Comparison of ENCODE assay signal across 15 mouse cellular contexts in the genomic region with DNA sequence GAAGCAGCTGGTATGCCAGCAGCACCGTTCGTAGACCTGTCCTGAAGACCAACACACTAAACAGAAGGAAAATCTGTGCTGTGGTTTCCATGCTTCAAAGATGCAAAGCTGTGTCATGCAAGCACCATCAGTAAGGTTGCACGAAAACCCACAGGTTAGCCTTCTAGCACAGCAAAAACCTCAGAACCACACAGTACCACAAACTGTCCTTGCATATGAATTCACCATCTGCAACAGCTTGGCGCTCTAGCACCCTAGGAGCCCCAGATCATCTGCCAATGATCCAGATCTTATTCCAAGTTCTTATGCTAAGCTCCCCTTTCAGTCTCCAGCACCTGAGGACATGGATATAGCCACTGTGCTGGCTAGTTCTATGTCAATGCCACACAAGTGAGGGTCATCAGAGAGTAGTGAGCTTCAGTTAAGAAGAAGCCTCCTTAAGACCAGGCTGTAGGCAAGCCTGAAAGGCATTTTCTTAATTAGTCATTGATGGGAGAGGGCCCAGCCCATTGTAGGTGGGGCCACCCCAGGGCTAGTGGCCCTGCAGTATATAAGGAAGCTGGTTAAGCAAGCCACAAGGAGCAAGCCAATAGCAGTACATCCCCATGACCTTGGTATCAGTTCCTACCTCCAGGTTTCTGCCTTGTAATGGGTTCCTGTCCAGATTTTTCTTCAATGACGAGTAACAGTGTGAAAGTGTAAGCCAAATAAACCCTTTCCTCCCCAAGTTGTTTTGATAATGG. TPM values are rescaled to one million over a fixed set of nuclear protein-coding genes. Genes with fewer than 3 reads are reported as not detected.
A peak's percentile ranks its signal among the peaks of the same experiment; 100 is the strongest.
DNase-seq lines count a peak whose midpoint lies in the region; TF ChIP-seq lines count a peak whose summit lies in the region.
"Had no signal": no experiment of that assay in that cellular context is flagged by ENCODE, and none has a peak within 500 bp of the region (broad histone marks: within the 10 kb centered on the region; RNA-seq: fewer than 3 reads in every experiment).

No protein-coding gene starts in this region.

- H3K4me2 ChIP-seq in CH12.LX (ENCODE audit: insufficient read depth, low read depth, poor library complexity, severe bottlenecking): no peak overlapping the region
- H3K4me2 ChIP-seq: forebrain, embryonic 12.5 days; hindbrain, embryonic 15.5 days; limb, embryonic 15.5 days; lung, embryonic 14.5 days had no signal

- peaks cover 26 to 67% of the 10 kb centered on the region in 2 experiments for H3K4me1 ChIP-seq in CH12.LX (ENCODE audit: control insufficient read depth in 1 of 2, insufficient read depth in 2 of 2)
- H3K4me1 ChIP-seq: forebrain, embryonic 12.5 days; hindbrain, embryonic 15.5 days; limb, embryonic 15.5 days had no signal

- DNase-seq in 416B (ENCODE audit: low read depth): peak; percentile 68
- DNase-seq in CH12.LX (ENCODE audit: extremely low read depth): peak; percentile 63
- DNase-seq in cerebellum, adult 9-10 months: peak; percentile 65
- peak; percentile 22 for DNase-seq in induced T-regulatory cell, adult 2 months (ENCODE audit: low read depth)
- no peak for DNase-seq in thymus, adult 18-20 months
- DNase-seq in heart, postnatal 14 days: no peak
- DNase-seq in adrenal gland, adult 2 months: no peak
- DNase-seq in right cerebral cortex, adult 2 months (ENCODE audit: low spot score in 2 of 2): no peak
- DNase-seq: gastrocnemius, adult 2 months; kidney, adult 11 months; kidney, postnatal 10 days; lung, embryonic 14.5 days had no signal

- no peaks in the 10 kb centered on the region for H3K36me3 ChIP-seq in CH12.LX (replicated peaks in 1 of 2; ENCODE audit: control insufficient read depth in 1 of 2, insufficient read depth in 1 of 2, low read length in 1 of 2)
- H3K36me3 ChIP-seq: forebrain, embryonic 12.5 days; hindbrain, embryonic 15.5 days; limb, embryonic 15.5 days had no signal

- H3K79me2 ChIP-seq in CH12.LX (replicated peaks; ENCODE audit: control insufficient read depth, extremely low read depth, insufficient read depth, poor library complexity, severe bottlenecking): no peaks in the 10 kb centered on the region

- H3K27me3 ChIP-seq in CH12.LX (replicated peaks): no peaks in the 10 kb centered on the region
- H3K27me3 ChIP-seq: forebrain, embryonic 12.5 days; hindbrain, embryonic 15.5 days; limb, embryonic 15.5 days had no signal

- H3K9me3 ChIP-seq in CH12.LX (replicated peaks; ENCODE audit: low read length): no peaks in the 10 kb centered on the region
- H3K9me3 ChIP-seq: forebrain, embryonic 12.5 days; hindbrain, embryonic 15.5 days; limb, embryonic 15.5 days had no signal

- no peak for TF ChIP-seq CTCF in CH12.LX (conservative IDR thresholded peaks at IDR 0.05 in 1 of 2, IDR thresholded peaks at IDR 0.05 in 1 of 2; ENCODE audit: low read depth in 2 of 2, low read length in 2 of 2)

- in situ Hi-C loops in CH12.LX (cut with MboI; ENCODE audit: low pct_ligation_motif_present, low pct_unique_long_range_greater_than_20kb, low sequenced_read_pairs): no loop called here

- intact Hi-C loops in heart, postnatal 14 days (cut with DNase I): no loop called here

- H3K4me3 ChIP-seq in CH12.LX (replicated peaks in 1 of 3; ENCODE audit: low read depth in 2 of 3, low read length in 2 of 3, poor library complexity in 1 of 3): no peak overlapping the region
- H3K4me3 ChIP-seq: forebrain, embryonic 12.5 days; gastrocnemius, adult 2 months; hindbrain, embryonic 15.5 days; limb, embryonic 15.5 days had no signal

- H3K27ac ChIP-seq in CH12.LX (ENCODE audit: insufficient read depth, low read depth): peak overlapping the region; percentile 40; the same call in 1 of the 2 replicates
- H3K27ac ChIP-seq: forebrain, embryonic 12.5 days; gastrocnemius, adult 2 months; hindbrain, embryonic 15.5 days; limb, embryonic 15.5 days had no signal

- TF ChIP-seq RAD21 in CH12.LX (IDR thresholded peaks at IDR 0.05; ENCODE audit: low read depth, low read length): no peak

- TF ChIP-seq EP300 in CH12.LX (IDR thresholded peaks at IDR 0.05; ENCODE audit: low read length): peak; percentile 30; the same call in 1 of the 2 replicates

- no peak overlapping the region for H3K9ac ChIP-seq in CH12.LX (ENCODE audit: insufficient read depth, low read depth)
- H3K9ac ChIP-seq: forebrain, embryonic 12.5 days; hindbrain, embryonic 15.5 days; limb, embryonic 15.5 days; lung, embryonic 14.5 days had no signal

- no peak for TF ChIP-seq POLR2A in CH12.LX (IDR thresholded peaks at IDR 0.05; ENCODE audit: low read depth, low read length)

- dilution Hi-C loops in CH12.LX (cut with MboI; ENCODE audit: extremely low pct_ligation_motif_present, extremely low pct_unique_long_range_greater_than_20kb, low sequenced_read_pairs): no loop called here

TF ChIP-seq in CH12.LX, 34 proteins besides CTCF, POLR2A, EP300 and RAD21:
- TF ChIP-seq TBP (conservative IDR thresholded peaks at IDR 0.05; ENCODE audit: low read depth, low read length): 0 out of 2 replicates have a peak, but pooled peaks have one; percentile 74
- no peak for TF ChIP-seq UBTF (IDR thresholded peaks at IDR 0.05; ENCODE audit: low read depth, low read length)
- peak; percentile 25; the same call in 1 of the 2 replicates for TF ChIP-seq ELF1 (IDR thresholded peaks at IDR 0.05; ENCODE audit: low read depth, low read length)
- peak; percentile 25; the same call in 1 of the 2 replicates for TF ChIP-seq NELFE (IDR thresholded peaks at IDR 0.05; ENCODE audit: low read depth, low read length)
- TF ChIP-seq ZC3H11A (IDR thresholded peaks at IDR 0.05; ENCODE audit: low read depth, low read length): no peak
- TF ChIP-seq NRF1 (IDR thresholded peaks at IDR 0.05; ENCODE audit: low read depth, low read length): no peak
- TF ChIP-seq MAZ (IDR thresholded peaks at IDR 0.05; ENCODE audit: low read depth, low read length): no peak
- no peak for TF ChIP-seq MAX (IDR thresholded peaks at IDR 0.05; ENCODE audit: low read length)
- no peak for TF ChIP-seq USF2 (conservative IDR thresholded peaks at IDR 0.05; ENCODE audit: low read depth, low read length)
- TF ChIP-seq CHD1 (IDR thresholded peaks at IDR 0.05; ENCODE audit: low read depth, low read length): no peak
- TF ChIP-seq RCOR1 (conservative IDR thresholded peaks at IDR 0.05; ENCODE audit: low read depth, low read length): no peak
- TF ChIP-seq JUN (IDR thresholded peaks at IDR 0.05; ENCODE audit: insufficient read depth, low read depth, low read length): no peak

RNA-seq across cellular contexts. Expression of a gene that starts 33.0 kb away (rescaled TPM):
- total RNA-seq in CH12.LX (2012; rRNA removed) (33.1 and 38.1 TPM in 2 replicates), CH12.LX (2014; rRNA removed) (31.2 and 34.8 TPM in 2 replicates)
- polyA plus RNA-seq in CH12.LX (2012; ENCODE audit: insufficient read length, low read depth): 48.7 and 61.1 TPM in 2 replicates
- total RNA-seq in heart, postnatal 14 days (2021): 10 to 100 TPM in 1 of 2 experiments, 1 to 10 TPM in 1; 9.6 to 13.3 TPM
- total RNA-seq in adrenal gland, adult 2 months (2021): 10 to 100 TPM; 27.8 to 31.4 TPM
- polyA plus RNA-seq in adrenal gland, adult 2 months (2012; rRNA removed): 1.2 TPM in 2 replicates

Comparison
In these comparisons a context has a peak if more than half of its experiments do, and no peak if none do; other contexts are left out.
1. DNase-seq: peak in 416B (single experiment), CH12.LX (single experiment), cerebellum, adult 9-10 months (single experiment) and induced T-regulatory cell, adult 2 months (single experiment); none in thymus, adult 18-20 months (0 of 2), heart, postnatal 14 days (0 of 2), adrenal gland, adult 2 months (single experiment) and right cerebral cortex, adult 2 months (0 of 2).